Mouse (Mus musculus): Measurements from ENCODE around the gene Ttc34. TPM values are rescaled to one million over a fixed set of nuclear protein-coding genes. Genes with fewer than 3 reads are reported as not detected.

The Ttc34 gene
- polyA plus RNA-seq, 1 experiment from 2014 or later = 0.28 TPM

DNA sequence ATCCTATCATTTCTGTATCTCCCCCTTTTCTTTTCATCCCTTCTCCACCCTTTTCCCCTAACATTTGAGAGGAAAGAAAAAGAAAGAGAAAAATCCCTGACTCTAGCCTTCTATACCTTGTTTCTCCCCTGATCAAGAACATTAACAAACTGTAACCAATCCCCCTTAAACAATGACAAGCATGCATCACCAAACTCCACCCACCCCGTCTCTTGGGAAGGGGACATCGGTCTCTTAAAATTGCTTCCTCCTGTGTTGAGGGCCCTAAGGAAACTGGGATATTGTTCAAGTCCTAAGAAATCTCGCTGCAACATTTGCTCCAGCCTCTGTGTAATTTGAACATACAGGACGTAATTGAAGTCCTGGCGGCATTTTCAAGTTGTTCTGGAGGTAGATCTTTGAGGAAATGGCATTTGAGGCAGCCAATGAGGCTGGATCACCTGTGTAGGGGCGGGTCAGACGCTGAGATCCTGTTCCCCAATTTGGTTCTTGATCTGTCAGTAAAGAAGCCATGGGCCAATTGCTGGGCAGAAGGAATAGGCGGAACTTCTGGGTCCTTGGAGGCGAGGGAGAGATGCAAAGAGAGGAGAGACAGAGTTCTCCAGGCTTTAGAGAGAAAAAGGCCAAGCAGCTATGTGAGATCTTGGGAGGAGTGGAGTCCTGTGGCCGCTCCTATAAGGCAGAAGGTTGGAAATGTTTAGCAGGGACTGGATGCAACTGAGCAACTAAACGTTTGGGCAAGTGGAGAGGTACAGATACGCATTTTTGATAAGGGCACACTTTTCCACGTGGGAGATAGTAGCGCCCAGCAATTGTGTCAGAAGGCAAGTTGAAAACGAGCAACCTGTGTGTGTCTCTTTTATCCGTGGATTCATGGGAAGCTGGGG, 67.2 kb downstream of the Ttc34 start:
- 0 out of 2 replicates have a peak overlapping the region, but pooled peaks have one; percentile 26 for H3K9ac ChIP-seq
- H3K9me3 ChIP-seq = no peaks in the 10 kb centered on the region
- H3K27ac ChIP-seq = no peak overlapping the region
- H3K4me2 ChIP-seq (replicated peaks) = peak overlapping the region; percentile 61
- peak; percentile 65 for ATAC-seq (ENCODE audit: low FRiP score, low read depth)
- no peaks in the 10 kb centered on the region for H3K36me3 ChIP-seq
- 4% methylated on average over 16 of the region's 16 CpGs for WGBS
- H3K4me3 ChIP-seq = peak overlapping the region; percentile 32
- no peaks in the 10 kb centered on the region for H3K27me3 ChIP-seq (replicated peaks)
- H3K4me1 ChIP-seq = peaks cover 3% of the 10 kb centered on the region; the same call in 1 of the 2 replicates

DNA sequence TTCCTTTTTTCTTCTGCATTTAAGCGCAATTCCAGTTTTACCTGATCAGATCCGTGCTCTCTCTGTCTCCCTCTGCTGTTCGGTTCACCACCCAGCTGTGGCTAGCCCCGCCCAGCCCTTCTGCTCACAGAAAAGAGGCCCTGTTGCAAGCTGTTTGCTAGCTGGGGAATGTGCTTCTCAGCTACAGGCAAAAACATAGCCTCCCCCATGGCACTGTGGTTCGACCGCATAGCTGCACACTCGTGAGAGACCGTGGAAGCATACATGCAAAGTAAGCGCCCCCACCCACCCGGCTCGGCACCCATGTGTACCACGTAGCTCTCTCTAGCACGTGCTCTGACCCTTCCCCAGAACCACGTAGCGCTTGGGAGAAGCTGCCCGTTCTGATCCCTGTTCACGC, 70.6 kb downstream of the Ttc34 start:
- no peak for ATAC-seq (ENCODE audit: low FRiP score, low read depth)
- no peak overlapping the region for H3K27ac ChIP-seq
- no peaks in the 10 kb centered on the region for H3K27me3 ChIP-seq (replicated peaks)
- 53% methylated on average over 17 of the region's 17 CpGs for WGBS
- H3K9me3 ChIP-seq = no peaks in the 10 kb centered on the region
- no peaks in the 10 kb centered on the region for H3K36me3 ChIP-seq
- H3K4me2 ChIP-seq (replicated peaks) = peak overlapping the region; percentile 28; the same call in 1 of the 2 replicates
- H3K9ac ChIP-seq = no peak overlapping the region
- no peak overlapping the region for H3K4me3 ChIP-seq
- peaks cover 3% of the 10 kb centered on the region; the same call in 1 of the 2 replicates for H3K4me1 ChIP-seq

DNA sequence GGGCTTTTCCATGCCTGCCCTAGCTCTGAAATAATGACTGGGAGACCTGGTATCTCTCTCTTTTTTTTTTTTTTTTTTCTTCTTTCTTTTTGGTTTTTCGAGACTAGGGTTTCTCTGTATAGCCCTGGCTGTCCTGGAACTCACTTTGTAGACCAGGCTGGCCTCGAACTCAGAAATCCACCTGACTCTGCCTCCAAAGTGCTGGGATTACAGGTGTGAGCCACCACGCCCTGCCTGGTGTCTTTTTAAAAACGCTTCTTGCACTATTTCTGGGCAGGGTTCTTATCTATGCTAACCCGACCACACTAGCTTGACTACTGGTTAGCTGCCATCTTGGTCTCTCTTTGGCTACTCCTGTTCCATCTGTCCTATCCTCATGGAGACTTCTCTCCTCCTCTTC, 71.2 kb downstream of the Ttc34 start:
- ATAC-seq (ENCODE audit: low FRiP score, low read depth) = no peak
- no peak overlapping the region for H3K4me2 ChIP-seq (replicated peaks)
- H3K9me3 ChIP-seq = no peaks in the 10 kb centered on the region
- H3K36me3 ChIP-seq = no peaks in the 10 kb centered on the region
- peaks cover 3% of the 10 kb centered on the region; the same call in 1 of the 2 replicates for H3K4me1 ChIP-seq
- H3K27me3 ChIP-seq (replicated peaks) = no peaks in the 10 kb centered on the region
- 89% methylated on average over 5 of the region's 5 CpGs for WGBS
- H3K9ac ChIP-seq = no peak overlapping the region
- no peak overlapping the region for H3K27ac ChIP-seq
- no peak overlapping the region for H3K4me3 ChIP-seq

DNA sequence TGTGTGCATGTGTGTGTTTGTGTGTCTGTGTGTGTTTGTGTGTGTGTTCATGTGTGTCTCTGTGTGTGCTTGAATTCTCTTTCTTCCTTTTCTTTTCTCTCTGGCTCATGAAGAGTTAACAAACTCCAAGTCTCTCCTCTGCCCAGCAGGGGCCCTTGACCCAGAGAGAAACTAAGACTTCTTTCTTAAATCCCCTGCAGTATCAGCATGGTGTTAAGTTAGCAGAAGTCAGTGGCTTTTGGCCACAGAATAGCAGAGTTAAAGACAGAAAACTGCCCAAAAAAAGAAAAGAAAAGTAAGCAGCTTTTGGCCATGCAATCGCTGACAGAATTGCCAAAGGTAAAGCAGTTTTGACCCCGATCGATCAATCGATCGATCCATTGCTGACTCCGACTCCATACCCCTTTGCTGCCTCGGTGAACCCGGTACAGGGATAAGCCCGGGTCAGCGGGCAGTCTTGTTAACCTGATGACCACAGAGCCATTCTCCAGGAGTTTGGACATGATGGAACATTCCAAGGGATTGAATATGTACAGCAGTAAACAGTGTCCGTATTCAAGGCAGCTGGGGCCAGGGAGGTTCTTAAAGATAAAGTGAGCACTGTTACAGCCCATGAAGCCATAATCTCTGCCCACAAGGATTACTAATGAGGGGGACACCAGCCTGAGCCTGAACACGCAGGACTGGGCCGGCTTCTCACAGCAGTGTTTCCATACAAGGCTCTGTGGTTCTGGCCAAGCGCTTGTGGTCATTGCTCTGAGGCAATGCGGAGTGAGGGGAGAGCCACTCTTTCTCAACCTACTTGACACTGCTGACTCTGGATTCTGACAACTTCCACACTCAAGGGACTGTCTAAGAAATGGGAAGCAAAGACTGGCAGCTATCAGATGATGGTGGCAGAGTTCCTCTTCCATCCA, 73.6 kb downstream of the Ttc34 start:
- peaks cover 3% of the 10 kb centered on the region; the same call in 1 of the 2 replicates for H3K4me1 ChIP-seq
- no peaks in the 10 kb centered on the region for H3K9me3 ChIP-seq
- WGBS = 32% methylated on average over 15 of the region's 15 CpGs
- no peaks in the 10 kb centered on the region for H3K27me3 ChIP-seq (replicated peaks)
- H3K27ac ChIP-seq = no peak overlapping the region
- no peak overlapping the region for H3K9ac ChIP-seq
- ATAC-seq (ENCODE audit: low FRiP score, low read depth) = no peak
- H3K4me3 ChIP-seq = no peak overlapping the region
- H3K4me2 ChIP-seq (replicated peaks) = no peak overlapping the region; the same call in 1 of the 2 replicates
- no peaks in the 10 kb centered on the region for H3K36me3 ChIP-seq

DNA sequence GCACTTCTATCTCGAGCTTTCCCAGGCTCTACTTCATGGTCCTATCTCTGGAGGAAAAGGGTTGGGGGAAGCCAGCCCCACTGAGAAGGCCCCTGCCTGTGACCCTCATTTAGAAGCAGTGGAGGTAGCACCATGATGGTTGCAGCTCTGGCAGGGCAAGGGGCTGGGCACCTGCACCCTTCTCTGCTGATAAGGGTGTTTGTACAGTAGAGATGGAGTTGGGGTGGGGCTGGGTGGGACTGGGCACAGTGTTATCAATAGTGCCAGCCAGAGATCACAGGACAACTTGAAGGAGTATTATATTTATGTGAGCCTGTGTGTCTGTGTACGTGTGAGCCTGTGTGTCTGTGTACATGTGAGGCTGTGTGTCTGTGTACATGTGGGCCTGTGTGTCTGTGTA, 74.4 kb downstream of the Ttc34 start:
- Histone ChIP-seq H3K4me1 (peaks cover 3% of the 10 kb centered on the region; the same call in 1 of the 2 replicates), H3K27ac (no peak overlapping the region), H3K9ac (no peak overlapping the region), H3K36me3 (no peaks in the 10 kb centered on the region), H3K9me3 (no peaks in the 10 kb centered on the region), H3K4me2 (replicated peaks) (no peak overlapping the region), H3K4me3 (no peak overlapping the region), H3K27me3 (replicated peaks) (no peaks in the 10 kb centered on the region)
- no peak for ATAC-seq (ENCODE audit: low FRiP score, low read depth)
- 69% methylated on average over 2 of the region's 2 CpGs for WGBS

DNA sequence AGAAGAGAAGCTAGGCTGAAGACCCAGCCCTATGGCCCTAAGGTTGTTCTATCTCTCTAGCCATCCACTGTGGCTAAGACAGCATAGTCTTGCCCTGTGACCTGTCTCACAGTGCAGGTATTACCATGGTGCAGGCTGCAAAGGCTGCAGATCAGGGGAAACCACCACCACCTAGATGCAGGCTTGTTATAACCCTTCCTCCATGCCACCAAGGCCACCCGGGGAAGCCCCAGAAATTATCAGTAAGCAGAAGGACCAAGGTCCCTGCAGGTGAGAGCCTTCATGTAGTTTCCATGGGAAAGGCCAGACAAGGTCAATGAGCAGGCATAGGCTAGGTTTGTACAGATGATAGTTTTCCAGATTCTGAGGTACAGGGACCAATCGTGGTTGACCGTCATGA, 76.6 kb downstream of the Ttc34 start:
- no peak for ATAC-seq (ENCODE audit: low FRiP score, low read depth)
- H3K36me3 ChIP-seq = no peaks in the 10 kb centered on the region
- no peak overlapping the region for H3K4me3 ChIP-seq
- no peaks in the 10 kb centered on the region for H3K9me3 ChIP-seq
- H3K9ac ChIP-seq = no peak overlapping the region
- H3K27me3 ChIP-seq (replicated peaks) = no peaks in the 10 kb centered on the region
- 96% methylated on average over 3 of the region's 3 CpGs for WGBS
- no peak overlapping the region for H3K4me2 ChIP-seq (replicated peaks)
- H3K4me1 ChIP-seq = no peaks in the 10 kb centered on the region; the same call in 1 of the 2 replicates
- no peak overlapping the region for H3K27ac ChIP-seq

DNA sequence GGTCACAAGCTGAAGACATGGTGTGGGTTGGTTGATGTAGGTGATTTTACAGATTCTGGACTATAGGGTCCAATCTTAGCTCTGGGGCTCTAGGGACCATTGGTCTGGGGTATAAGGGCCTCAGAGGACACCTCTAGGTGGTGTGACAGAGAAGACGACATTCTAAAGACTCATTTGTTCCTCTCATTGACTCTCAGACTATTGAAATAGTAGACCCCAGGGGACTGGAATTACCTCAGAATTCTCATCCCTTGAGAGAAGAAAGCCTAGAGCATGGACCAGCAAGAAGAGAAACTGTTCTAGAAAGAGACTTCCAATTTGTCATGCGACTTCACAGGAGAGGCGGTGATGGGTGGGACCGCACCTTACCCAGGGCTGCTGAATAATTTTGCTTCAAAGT, 77.0 kb downstream of the Ttc34 start:
- 91% methylated on average over 4 of the region's 4 CpGs for WGBS
- no peak for ATAC-seq (ENCODE audit: low FRiP score, low read depth)
- Histone ChIP-seq H3K4me1 (no peaks in the 10 kb centered on the region; the same call in 1 of the 2 replicates), H3K36me3 (no peaks in the 10 kb centered on the region), H3K4me3 (no peak overlapping the region), H3K9me3 (no peaks in the 10 kb centered on the region), H3K27me3 (replicated peaks) (no peaks in the 10 kb centered on the region), H3K27ac (no peak overlapping the region), H3K9ac (no peak overlapping the region), H3K4me2 (replicated peaks) (no peak overlapping the region)

DNA sequence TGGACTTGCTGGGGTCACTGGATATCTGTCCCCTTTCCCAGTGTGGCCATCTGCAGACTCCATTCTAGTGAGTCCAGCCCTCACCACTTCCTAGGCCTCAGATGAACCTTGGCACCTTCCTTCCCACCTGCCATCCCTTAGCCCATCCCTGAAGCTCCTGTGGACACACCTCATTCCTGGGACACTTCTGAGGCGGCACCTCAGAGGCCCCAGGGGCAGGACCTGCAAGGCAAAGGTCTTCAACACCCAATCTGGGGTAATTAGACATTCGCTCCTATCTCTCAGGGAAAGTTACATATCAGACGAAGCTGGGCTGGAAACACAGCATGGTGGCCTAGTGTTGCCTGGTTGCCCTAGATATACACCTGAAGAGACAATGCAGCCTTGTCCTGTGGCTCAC, 77.4 kb downstream of the Ttc34 start:
- Histone ChIP-seq H3K27me3 (replicated peaks) (no peaks in the 10 kb centered on the region), H3K4me3 (no peak overlapping the region), H3K36me3 (no peaks in the 10 kb centered on the region), H3K9me3 (no peaks in the 10 kb centered on the region), H3K4me1 (no peaks in the 10 kb centered on the region; the same call in 1 of the 2 replicates), H3K27ac (no peak overlapping the region), H3K4me2 (replicated peaks) (no peak overlapping the region), H3K9ac (no peak overlapping the region)
- no peak for ATAC-seq (ENCODE audit: low FRiP score, low read depth)
- WGBS = 82% methylated on average over 3 of the region's 3 CpGs

DNA sequence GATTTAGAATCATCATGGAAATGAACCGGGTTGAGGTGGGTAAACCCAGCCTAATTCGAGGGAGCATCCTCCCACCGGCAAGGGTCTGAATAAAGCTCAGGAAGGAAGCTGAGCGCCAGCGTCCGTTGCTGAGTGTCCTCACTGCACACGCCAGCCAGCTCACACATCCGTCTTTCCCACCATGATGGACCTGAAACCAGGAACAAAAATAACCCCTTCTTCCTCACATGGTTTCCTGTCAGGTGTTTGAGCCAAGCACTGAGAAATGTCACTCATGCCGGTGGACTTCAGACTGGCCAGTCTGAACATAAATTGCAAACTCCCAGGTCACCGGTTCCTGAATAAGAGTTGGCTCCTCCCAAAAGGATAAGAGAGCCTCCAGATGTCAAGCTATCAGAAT, 78.0 kb downstream of the Ttc34 start:
- no peaks in the 10 kb centered on the region; the same call in 1 of the 2 replicates for H3K4me1 ChIP-seq
- no peaks in the 10 kb centered on the region for H3K36me3 ChIP-seq
- no peak overlapping the region for H3K4me2 ChIP-seq (replicated peaks)
- no peak overlapping the region for H3K4me3 ChIP-seq
- no peak overlapping the region for H3K9ac ChIP-seq
- 92% methylated on average over 10 of the region's 10 CpGs for WGBS
- ATAC-seq (ENCODE audit: low FRiP score, low read depth) = no peak
- no peaks in the 10 kb centered on the region for H3K27me3 ChIP-seq (replicated peaks)
- no peak overlapping the region for H3K27ac ChIP-seq
- H3K9me3 ChIP-seq = no peaks in the 10 kb centered on the region

DNA sequence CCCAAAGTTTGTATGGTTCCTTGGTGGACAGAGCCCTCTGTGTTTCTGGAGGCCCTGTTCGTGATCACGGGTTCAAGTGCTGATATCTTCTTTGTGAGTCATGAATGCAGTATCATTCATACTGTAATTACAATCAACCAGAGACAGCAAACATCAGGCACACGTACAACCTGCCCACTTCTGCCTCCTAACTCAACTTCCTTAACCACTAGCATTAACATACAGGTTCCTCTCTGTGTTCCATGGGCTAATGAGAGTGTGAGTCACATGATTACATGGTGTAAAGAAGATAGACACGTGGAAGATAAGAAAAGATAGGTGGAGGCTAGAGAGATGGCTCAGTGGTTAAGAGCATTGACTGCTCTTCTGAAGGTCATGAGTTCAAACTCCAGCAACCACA, 79.4 kb downstream of the Ttc34 start:
- 86% methylated on average over 4 of the region's 4 CpGs for WGBS

More for the DNA sequence above, 79.4 kb downstream of the Ttc34 start:
- Histone ChIP-seq H3K4me3 (no peak overlapping the region), H3K36me3 (no peaks in the 10 kb centered on the region), H3K4me2 (replicated peaks) (no peak overlapping the region), H3K27ac (no peak overlapping the region), H3K4me1 (no peaks in the 10 kb centered on the region), H3K9ac (no peak overlapping the region), H3K9me3 (no peaks in the 10 kb centered on the region), H3K27me3 (replicated peaks) (no peaks in the 10 kb centered on the region)
- no peak for ATAC-seq (ENCODE audit: low FRiP score, low read depth)

Measured in neural tube, embryonic 12.5 days (tissue).